Mouse (Mus musculus) embryonic fibroblast, embryonic 13.5 days (primary cell): ENCODE results near the gene Utp18.

Experiments
- CTCF ChIP-seq: IDR thresholded peaks from 2 replicates; pipeline ENCODE4 v1.5.1; 2011; ENCODE audit warnings: mild to moderate bottlenecking, control low read depth, low read length, moderate library complexity, borderline replicate concordance; ENCODE audit not compliant: insufficient read depth
- POLR2A ChIP-seq: IDR thresholded peaks from 2 replicates; pipeline ENCODE4 v1.6.1; 2011; ENCODE audit warnings: low read depth, mild to moderate bottlenecking, control low read depth, low read length, moderate library complexity

- TF ChIP-seq CTCF (no peak), POLR2A (no peak)
Observed at GRCm38 (mm10) chr11:93812955-93813354, 72.6 kb downstream of the Utp18 start.
